Mouse (Mus musculus) neural tube, embryonic 10.5 days (tissue): ENCODE results near the gene Ifna11.
"Not testable (repeated sequence)": the region's sequence is repeated elsewhere in the genome, so short reads cannot be mapped to it uniquely, and the experiment has no call there.

Source experiments
- DNase-seq: peaks from one replicate; pipeline ENCODE4 v3.0.0-alpha.2; 2017; ENCODE audit warnings: low spot score; ENCODE audit errors: extremely low spot score

Ifna11 gene

GRCm38 (mm10) chr4:88819659-88820058 is at the start of gene Ifna11:
Gene Ifna11 (plus strand): TSS chr4:88819959.
- DNase-seq = no peak

DNA sequence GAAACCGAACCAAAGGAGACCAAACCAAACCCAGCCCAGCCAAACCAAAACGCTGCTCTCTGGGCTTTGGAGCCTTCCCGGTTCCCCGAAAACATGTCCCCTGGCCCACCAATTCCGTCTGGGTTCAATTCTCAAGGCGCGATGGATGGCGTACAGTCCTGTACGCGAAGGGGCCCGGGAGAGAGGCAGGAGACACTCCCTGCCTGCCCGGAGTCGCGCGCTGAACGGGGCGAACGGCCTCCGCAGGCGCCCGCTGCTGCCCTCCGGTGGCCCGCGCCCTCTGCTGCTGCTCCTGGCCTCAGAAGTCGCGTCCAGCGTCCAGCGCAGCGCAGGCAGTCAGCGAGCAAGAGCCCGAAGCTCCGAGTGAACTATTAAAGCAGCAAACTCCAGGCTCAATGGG is 46.2 kb upstream of the Ifna11 start, which contains the start of gene Gm13290:
TSS of gene Gm13290 (plus strand) at position 301 of the 400 bp plus-strand sequence.
- DNase-seq = not testable (repeated sequence)

GRCm38 (mm10) chr4:88776622-88777021 is 43.1 kb upstream of the Ifna11 start, which contains the start of gene Gm13289:
Gene Gm13289 (plus strand): TSS chr4:88776922.
- DNase-seq = not testable (repeated sequence)

GRCm38 (mm10) chr4:88779550-88779949 is 40.2 kb upstream of the Ifna11 start, which contains the start of gene Gm13272:
Gene Gm13272 (plus strand): TSS chr4:88779850.
- not testable (repeated sequence) for DNase-seq

- not testable (repeated sequence) for DNase-seq
These were observed 39.4 kb upstream of the Ifna11 start for GRCm38 (mm10) chr4:88780320-88780719.

DNA sequence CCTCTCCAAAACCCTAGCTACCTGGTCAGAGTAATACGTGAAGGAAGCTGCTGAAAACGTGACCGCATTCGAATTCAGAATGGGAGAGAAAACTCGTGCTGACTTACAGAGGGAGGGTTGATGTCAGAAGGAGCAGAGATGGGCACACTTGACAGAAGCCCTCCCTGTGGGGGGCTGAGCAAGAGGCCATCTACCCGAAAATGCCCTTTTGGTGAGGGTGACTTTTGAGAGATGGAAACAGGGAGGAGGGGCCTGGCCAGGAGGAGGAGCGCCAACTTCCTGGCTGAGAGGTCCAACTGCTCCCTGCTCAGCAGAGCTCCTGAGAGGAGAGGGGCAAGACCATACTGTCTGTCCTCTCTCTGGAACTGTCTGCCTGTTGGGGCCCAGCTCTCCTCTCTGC is 37.9 kb upstream of the Ifna11 start, which contains the start of gene Ifnz:
TSS of gene Ifnz (plus strand) at position 301 of the 400 bp plus-strand sequence.
- DNase-seq = not testable (repeated sequence)

DNA sequence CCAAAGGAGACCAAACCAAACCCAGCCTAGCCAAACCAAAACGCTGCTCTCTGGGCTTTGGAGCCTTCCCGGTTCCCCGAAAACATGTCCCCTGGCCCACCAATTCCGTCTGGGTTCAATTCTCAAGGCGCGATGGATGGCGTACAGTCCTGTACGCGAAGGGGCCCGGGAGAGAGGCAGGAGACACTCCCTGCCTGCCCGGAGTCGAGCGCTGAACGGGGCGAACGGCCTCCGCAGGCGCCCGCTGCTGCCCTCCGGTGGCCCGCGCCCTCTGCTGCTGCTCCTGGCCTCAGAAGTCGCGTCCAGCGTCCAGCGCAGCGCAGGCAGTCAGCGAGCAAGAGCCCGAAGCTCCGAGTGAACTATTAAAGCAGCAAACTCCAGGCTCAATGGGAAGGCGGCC is 37.4 kb upstream of the Ifna11 start:
- DNase-seq = not testable (repeated sequence)

DNA sequence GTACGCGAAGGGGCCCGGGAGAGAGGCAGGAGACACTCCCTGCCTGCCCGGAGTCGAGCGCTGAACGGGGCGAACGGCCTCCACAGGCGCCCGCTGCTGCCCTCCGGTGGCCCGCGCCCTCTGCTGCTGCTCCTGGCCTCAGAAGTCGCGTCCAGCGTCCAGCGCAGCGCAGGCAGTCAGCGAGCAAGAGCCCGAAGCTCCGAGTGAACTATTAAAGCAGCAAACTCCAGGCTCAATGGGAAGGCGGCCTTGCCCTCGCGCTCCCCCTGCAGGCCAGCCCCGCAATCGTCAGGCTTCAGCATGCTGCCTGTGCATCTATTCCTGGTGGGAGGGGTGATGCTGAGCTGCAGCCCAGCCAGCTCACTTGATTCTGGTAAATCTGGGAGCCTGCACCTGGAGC is 34.4 kb upstream of the Ifna11 start, which contains the start of gene Gm13276:
TSS of gene Gm13276 (plus strand) at position 301 of the 400 bp plus-strand sequence.
- DNase-seq = not testable (repeated sequence)

GRCm38 (mm10) chr4:88788402-88788801 is 31.4 kb upstream of the Ifna11 start, which contains the start of gene Gm13277:
Gene Gm13277 (plus strand): TSS chr4:88788632.
- not testable (repeated sequence) for DNase-seq

- DNase-seq = not testable (repeated sequence)
These were observed 28.5 kb upstream of the Ifna11 start, which contains the start of gene Gm13278 for GRCm38 (mm10) chr4:88791250-88791649. Gene Gm13278 (plus strand): TSS chr4:88791550.

GRCm38 (mm10) chr4:88793936-88794675 is 25.7 kb upstream of the Ifna11 start, which contains the start of gene Gm13275:
Gene Gm13275 (plus strand): TSS chr4:88794487.
- not testable (repeated sequence) for DNase-seq

- not testable (repeated sequence) for DNase-seq
These were observed 22.7 kb upstream of the Ifna11 start, which contains the start of gene Gm13279 for GRCm38 (mm10) chr4:88797097-88797496. Gene Gm13279 (plus strand): TSS chr4:88797397.

DNA sequence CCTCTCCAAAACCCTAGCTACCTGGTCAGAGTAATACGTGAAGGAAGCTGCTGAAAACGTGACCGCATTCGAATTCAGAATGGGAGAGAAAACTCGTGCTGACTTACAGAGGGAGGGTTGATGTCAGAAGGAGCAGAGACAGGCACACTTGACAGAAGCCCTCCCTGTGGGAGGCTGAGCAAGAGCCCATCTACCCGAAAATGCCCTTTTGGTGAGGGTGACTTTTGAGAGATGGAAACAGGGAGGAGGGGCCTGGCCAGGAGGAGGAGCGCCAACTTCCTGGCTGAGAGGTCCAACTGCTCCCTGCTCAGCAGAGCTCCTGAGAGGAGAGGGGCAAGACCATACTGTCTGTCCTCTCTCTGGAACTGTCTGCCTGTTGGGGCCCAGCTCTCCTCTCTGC is 20.4 kb upstream of the Ifna11 start, which contains the start of gene Gm13285:
TSS of gene Gm13285 (plus strand) at position 301 of the 400 bp plus-strand sequence.
- DNase-seq = not testable (repeated sequence)

DNA sequence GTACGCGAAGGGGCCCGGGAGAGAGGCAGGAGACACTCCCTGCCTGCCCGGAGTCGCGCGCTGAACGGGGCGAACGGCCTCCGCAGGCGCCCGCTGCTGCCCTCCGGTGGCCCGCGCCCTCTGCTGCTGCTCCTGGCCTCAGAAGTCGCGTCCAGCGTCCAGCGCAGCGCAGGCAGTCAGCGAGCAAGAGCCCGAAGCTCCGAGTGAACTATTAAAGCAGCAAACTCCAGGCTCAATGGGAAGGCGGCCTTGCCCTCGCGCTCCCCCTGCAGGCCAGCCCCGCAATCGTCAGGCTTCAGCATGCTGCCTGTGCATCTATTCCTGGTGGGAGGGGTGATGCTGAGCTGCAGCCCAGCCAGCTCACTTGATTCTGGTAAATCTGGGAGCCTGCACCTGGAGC is 16.8 kb upstream of the Ifna11 start, which contains the start of gene Gm13287:
TSS of gene Gm13287 (plus strand) at position 301 of the 400 bp plus-strand sequence.
- not testable (repeated sequence) for DNase-seq

- DNase-seq = not testable (repeated sequence)
These were observed 14.5 kb upstream of the Ifna11 start, which contains the start of gene Gm13288 for GRCm38 (mm10) chr4:88805231-88805630. Gene Gm13288 (plus strand): TSS chr4:88805531.

DNA sequence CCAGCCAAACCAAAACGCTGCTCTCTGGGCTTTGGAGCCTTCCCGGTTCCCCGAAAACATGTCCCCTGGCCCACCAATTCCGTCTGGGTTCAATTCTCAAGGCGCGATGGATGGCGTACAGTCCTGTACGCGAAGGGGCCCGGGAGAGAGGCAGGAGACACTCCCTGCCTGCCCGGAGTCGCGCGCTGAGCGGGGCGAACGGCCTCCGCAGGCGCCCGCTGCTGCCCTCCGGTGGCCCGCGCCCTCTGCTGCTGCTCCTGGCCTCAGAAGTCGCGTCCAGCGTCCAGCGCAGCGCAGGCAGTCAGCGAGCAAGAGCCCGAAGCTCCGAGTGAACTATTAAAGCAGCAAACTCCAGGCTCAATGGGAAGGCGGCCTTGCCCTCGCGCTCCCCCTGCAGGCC is 14.0 kb upstream of the Ifna11 start:
- DNase-seq = not testable (repeated sequence)

GRCm38 (mm10) chr4:88815928-88816327 is 3.8 kb upstream of the Ifna11 start, which contains the start of gene Ifna7:
Gene Ifna7 (plus strand): TSS chr4:88816228.
- no peak for DNase-seq

DNA sequence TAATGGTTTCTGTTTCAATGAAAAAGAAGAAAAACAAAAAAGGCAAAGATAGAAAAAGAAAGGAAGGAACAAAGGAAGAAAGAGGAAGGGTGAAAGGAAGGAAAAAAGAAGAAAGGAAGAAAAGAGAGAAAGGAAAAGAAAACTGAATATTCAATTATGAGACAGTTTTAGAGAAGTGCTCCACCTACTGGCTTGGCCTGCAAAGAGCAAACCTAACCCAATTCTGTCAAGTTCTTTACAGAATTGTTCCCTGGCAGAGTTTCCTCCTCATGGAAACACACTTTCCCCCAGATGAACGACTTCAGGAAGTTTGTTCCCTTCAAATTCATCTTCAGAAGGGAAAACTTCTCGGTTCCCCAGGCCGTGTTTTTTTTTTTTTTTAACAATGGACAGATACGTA is 3.2 kb downstream of the Ifna11 start:
- no peak for DNase-seq

DNA sequence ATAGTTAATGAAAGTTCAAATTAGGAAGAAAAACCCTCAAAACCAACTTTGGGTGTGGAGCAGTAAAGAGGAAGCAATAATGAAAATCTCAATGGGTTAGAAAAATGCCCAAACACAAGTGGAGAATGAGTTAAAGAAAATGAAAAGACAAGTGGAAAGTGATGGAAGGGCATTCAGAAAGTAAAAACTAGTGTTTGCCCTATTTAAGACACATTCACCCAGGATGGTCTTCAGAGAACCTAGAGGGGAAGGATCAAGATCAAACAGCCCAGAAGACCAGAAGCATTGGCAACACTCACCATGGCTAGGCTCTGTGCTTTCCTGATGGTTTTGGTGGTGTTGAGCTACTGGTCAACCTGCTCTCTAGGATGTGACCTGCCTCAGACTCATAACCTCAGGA is 7.4 kb downstream of the Ifna11 start, which contains the start of gene Ifna6:
TSS of gene Ifna6 (plus strand) at position 301 of the 400 bp plus-strand sequence.
- DNase-seq = not testable (repeated sequence)

DNA sequence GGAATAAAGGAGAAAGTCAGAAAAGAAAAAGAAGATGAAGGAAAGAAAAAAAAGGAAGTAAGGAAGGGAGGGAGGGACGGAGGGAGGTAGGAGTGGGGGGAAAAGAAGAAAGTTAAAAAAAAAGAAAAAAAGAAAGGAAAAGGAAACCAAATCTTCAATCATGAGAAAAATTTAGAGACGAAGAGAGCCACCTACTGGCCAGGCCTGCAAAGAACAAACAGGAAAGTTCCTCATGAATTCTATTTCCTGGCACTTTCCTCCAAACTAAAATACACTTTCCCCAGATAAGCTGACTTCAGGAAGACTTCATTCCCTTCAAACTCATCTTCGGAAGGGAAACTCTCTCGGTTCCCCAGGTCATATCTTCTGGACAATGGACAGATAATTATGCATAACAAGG is 10.8 kb downstream of the Ifna11 start:
- no peak for DNase-seq

DNA sequence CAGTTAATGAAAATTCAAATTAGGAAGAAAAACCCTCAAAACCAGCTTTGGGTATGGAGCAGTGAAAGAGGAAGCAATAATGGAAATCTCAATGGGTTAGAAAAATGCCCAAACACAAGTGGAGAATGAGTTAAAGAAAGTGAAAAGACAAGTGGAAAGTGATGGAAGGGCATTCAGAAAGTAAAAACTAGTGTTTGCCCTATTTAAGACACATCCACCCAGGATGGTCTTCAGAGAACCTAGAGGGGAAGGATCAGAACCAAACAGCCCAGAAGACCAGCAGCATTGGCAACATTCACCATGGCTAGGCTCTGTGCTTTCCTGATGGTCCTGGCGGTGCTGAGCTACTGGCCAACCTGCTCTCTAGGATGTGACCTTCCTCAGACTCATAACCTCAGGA is 15.5 kb downstream of the Ifna11 start, which contains the start of gene Ifna5:
TSS of gene Ifna5 (plus strand) at position 301 of the 400 bp plus-strand sequence.
- not testable (repeated sequence) for DNase-seq

GRCm38 (mm10) chr4:88838828-88839227 is 19.1 kb downstream of the Ifna11 start:
- no peak for DNase-seq
